Comparison of ENCODE assay signal across 7 mouse cellular contexts in the genomic region with DNA sequence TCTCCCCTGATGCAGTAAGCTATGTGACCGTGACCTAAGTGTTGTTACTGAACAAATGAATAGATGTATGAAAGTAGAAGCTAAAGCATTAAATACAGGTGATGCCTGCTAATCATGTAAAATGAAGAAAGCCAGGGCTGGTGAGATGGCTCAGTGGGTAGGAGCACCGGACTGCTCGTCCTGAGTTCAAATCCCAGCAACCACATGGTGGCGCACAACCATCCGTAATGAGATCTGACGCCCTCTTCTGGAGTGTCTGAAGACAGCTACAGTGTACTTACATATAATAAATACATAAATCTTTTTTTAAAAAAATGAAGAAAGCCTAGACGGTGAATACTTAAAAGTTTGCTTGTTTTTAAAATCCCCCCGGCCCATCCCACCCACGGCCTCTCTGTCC. TPM values are rescaled to one million over a fixed set of nuclear protein-coding genes. Genes with fewer than 3 reads are reported as not detected.
"Had no signal": no experiment of that assay in that cellular context is flagged by ENCODE, and none has a peak within 500 bp of the region (broad histone marks: within the 10 kb centered on the region; RNA-seq: fewer than 3 reads in every experiment).

No protein-coding gene starts in this region.

RNA-seq across cellular contexts. Expression of a gene that starts 44.0 kb away (rescaled TPM):
- total RNA-seq: gastrocnemius, postnatal 25 days; granulocyte monocyte progenitor cell, adult 5-6 weeks; heart, adult 18-20 months; heart, postnatal 14 days; heart, postnatal 36 days; hematopoietic stem cell, adult 5-6 weeks had no signal
- polyA plus RNA-seq: intestine, embryonic 14.5 days had no signal
